Mouse (Mus musculus) kidney, embryonic 14.5 days (tissue): ENCODE measurements around the gene Kcnh2. TPM values are rescaled to one million over a fixed set of nuclear protein-coding genes. Genes with fewer than 3 reads are reported as not detected.

Source experiments
- ATAC-seq: fragments of 200-750 bp; cut with Nextera tagmentation; 2 replicates; pipeline ENCODE4 v1.8.0; 2017; ENCODE audit warnings: moderate number of reproducible peaks, mild to moderate bottlenecking, moderate TSS enrichment, moderate library complexity; ENCODE audit not compliant: low FRiP score, low TSS enrichment
- H3K27ac ChIP-seq: fragments of 300-500 bp; sonication (generic); 2 replicates; pipeline ENCODE4 v1.5.1; 2014; ENCODE audit warnings: low read depth, mild to moderate bottlenecking, low read length, moderate library complexity, mixed read lengths
- H3K27me3 ChIP-seq: fragments of 300-500 bp; sonication (generic); 2 replicates; pipeline ENCODE4 v1.6.1; 2014; ENCODE audit warnings: mild to moderate bottlenecking, low read length; ENCODE audit not compliant: control insufficient read depth, insufficient read depth
- H3K36me3 ChIP-seq: fragments of 300-500 bp; sonication (generic); 2 replicates; pipeline ENCODE4 v1.6.1; 2014; ENCODE audit warnings: low read length, mixed read lengths; ENCODE audit not compliant: control insufficient read depth, insufficient read depth
- H3K4me1 ChIP-seq: fragments of 300-500 bp; sonication (generic); 2 replicates; pipeline ENCODE4 v1.6.1; 2014; ENCODE audit warnings: low read length, mixed read lengths; ENCODE audit not compliant: control insufficient read depth, insufficient read depth
- H3K4me2 ChIP-seq: fragments of 300-500 bp; sonication (generic); replicated peaks from 2 replicates; pipeline ENCODE4 v1.6.1; 2014; ENCODE audit warnings: low read depth, mild to moderate bottlenecking, low read length
- H3K4me3 ChIP-seq: fragments of 300-500 bp; sonication (generic); 2 replicates; pipeline ENCODE4 v1.5.1; 2014; ENCODE audit warnings: mild to moderate bottlenecking, low read length
- H3K9ac ChIP-seq: fragments of 300-500 bp; sonication (generic); 2 replicates; pipeline ENCODE4 v1.6.1; 2014; ENCODE audit warnings: low read depth, mild to moderate bottlenecking, low read length, moderate library complexity
- H3K9me3 ChIP-seq: fragments of 300-500 bp; sonication (generic); 2 replicates; pipeline ENCODE4 v1.6.1; 2016; ENCODE audit warnings: low read length; ENCODE audit not compliant: control insufficient read depth
- WGBS: fragments of 180-500 bp; shearing (Covaris S2); extraction: QIAGEN DNeasy Blood & Tissue Kit; methylation state at CpG from one replicate; pipeline ENCODE4 v1.1.7; 2014; 5-methylcytosine and 5-hydroxymethylcytosine counted together
- polyA plus RNA-seq: library from polyadenylated mRNA; unstranded; fragments of >200 nt; fragmentation: Nextera tagmentation; extraction: Ambion mirVana; gene quantifications from 2 replicates; pipeline ENCODE4 v1.2.1, GENCODE M21; 2014

Gene Kcnh2
- polyA plus RNA-seq, 1 experiment from 2014 or later: 5.7 TPM

DNA sequence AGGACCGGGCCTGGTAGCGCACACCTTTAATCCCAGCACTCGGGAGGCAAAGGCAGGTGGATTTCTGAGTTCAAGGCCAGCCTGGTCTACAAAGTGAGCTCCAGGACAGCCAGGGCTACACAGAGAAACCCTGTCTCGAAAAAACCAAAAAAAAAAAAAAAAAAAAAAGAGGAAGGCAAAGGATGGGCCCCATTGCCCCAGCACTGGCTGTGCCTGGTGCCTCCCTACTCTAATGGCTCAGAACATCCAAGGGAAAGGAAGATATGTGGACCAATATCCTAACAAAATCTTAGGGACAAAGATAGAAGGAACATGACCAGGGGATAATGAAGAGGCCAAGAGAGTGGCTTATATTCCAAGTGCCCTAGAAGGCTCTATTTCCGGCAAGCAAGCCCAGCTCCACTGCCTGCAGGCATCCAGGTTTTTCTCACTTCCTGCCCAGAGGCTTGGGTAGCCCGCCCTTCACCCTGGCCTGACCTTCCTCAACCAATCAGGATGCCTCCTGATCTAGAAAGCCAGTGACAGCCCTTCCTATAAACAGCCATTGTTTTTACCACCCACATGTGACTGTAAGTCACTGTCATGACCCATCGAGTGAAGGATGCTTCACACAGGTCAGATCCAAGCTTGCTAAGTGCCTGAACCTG is 37.7 kb upstream of the Kcnh2 start:
- H3K27me3 ChIP-seq: peaks cover 16% of the 10 kb centered on the region
- H3K4me3 ChIP-seq: no peak overlapping the region
- no peak overlapping the region for H3K9ac ChIP-seq
- peaks cover 17% of the 10 kb centered on the region for H3K4me1 ChIP-seq
- H3K36me3 ChIP-seq: no peaks in the 10 kb centered on the region
- H3K9me3 ChIP-seq: no peaks in the 10 kb centered on the region
- ATAC-seq: no peak
- WGBS: 56% methylated on average over 6 of the region's 7 CpGs
- no peak overlapping the region for H3K4me2 ChIP-seq
- H3K27ac ChIP-seq: no peak overlapping the region

GRCm38 (mm10) chr5:24388246-24388915 is 37.0 kb upstream of the Kcnh2 start:
- ATAC-seq: no peak
- Histone ChIP-seq H3K9me3 (no peaks in the 10 kb centered on the region), H3K27me3 (peaks cover 16% of the 10 kb centered on the region), H3K4me2 (peak overlapping the region; percentile 94), H3K9ac (peak overlapping the region; percentile 65), H3K36me3 (no peaks in the 10 kb centered on the region), H3K27ac (no peak overlapping the region), H3K4me1 (peaks cover 17% of the 10 kb centered on the region), H3K4me3 (peak overlapping the region; percentile 45)
- WGBS: 21% methylated on average over 26 of the region's 26 CpGs

DNA sequence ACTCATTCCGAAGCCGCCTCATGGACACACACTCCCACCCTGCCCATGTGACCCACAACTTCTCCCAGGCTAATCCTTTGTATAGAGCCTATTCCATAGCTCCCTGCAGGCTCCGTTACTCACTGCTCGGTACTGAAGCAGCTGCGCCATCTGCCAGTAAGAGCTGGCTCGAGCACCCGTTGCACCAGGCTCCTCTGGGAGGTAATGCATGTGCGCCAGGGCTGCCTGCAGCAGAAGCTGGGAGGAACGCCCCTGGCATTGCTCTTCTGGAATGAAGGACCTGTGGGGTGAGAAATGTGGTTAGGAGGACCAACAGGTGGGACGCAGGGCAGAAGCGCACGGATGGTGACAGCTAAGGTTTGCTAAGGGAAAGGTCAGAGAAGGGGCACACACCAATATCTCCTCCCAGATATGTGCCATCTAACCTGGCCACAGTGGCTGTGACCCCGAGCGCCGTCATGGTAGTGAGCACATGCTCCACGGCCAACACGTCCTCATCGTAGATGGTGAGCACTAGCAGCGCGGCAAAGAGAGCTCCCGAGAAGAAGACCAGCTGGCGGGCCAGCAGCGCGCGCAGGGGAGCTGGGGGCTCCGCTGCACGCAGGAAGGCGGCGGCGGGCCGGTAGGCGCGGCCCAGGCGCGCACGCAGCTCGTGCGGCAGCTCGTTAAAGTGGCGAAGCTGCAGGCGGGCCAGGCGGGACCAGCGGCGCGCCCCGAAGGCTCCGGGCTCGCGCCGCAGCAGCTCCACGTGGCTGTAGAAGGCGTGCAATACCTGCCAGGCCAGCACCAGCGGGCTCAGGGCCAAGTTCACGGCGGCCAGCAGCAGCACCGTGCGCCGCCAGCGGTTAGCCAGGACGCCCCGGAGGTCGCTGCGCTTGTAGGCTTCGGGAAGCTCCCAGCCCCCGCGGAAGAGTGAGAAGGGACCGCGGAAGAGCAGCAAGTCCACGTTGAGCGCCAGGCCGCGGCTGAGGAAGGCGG is 36.1 kb upstream of the Kcnh2 start:
- peaks cover 21% of the 10 kb centered on the region for H3K4me1 ChIP-seq
- H3K36me3 ChIP-seq: no peaks in the 10 kb centered on the region
- peak; percentile 22 for ATAC-seq
- H3K9ac ChIP-seq: peak overlapping the region; percentile 65
- H3K4me2 ChIP-seq: peak overlapping the region; percentile 94
- peak overlapping the region; percentile 47; the same call in 1 of the 2 replicates for H3K27ac ChIP-seq
- H3K27me3 ChIP-seq: peaks cover 16% of the 10 kb centered on the region
- peak overlapping the region; percentile 45 for H3K4me3 ChIP-seq
- no peaks in the 10 kb centered on the region for H3K9me3 ChIP-seq
- 2% methylated on average over 73 of the region's 73 CpGs for WGBS

- no peak overlapping the region for H3K27ac ChIP-seq
- 90% methylated on average over 10 of the region's 10 CpGs for WGBS
Observed at GRCm38 (mm10) chr5:24385887-24386550, 34.6 kb upstream of the Kcnh2 start.

GRCm38 (mm10) chr5:24385374-24385773 is 34.0 kb upstream of the Kcnh2 start:
- Histone ChIP-seq H3K9ac (no peak overlapping the region), H3K4me3 (no peak overlapping the region), H3K4me2 (no peak overlapping the region), H3K27me3 (peaks cover 16% of the 10 kb centered on the region), H3K27ac (no peak overlapping the region), H3K4me1 (peaks cover 21% of the 10 kb centered on the region), H3K36me3 (no peaks in the 10 kb centered on the region), H3K9me3 (no peaks in the 10 kb centered on the region)
- no peak for ATAC-seq
- WGBS: 87% methylated on average over 5 of the region's 5 CpGs

More at GRCm38 (mm10) chr5:24385887-24386550, 34.6 kb upstream of the Kcnh2 start:
- Histone ChIP-seq H3K27me3 (peaks cover 16% of the 10 kb centered on the region), H3K4me2 (no peak overlapping the region), H3K9ac (no peak overlapping the region), H3K9me3 (no peaks in the 10 kb centered on the region), H3K4me1 (peaks cover 21% of the 10 kb centered on the region), H3K4me3 (no peak overlapping the region), H3K36me3 (no peaks in the 10 kb centered on the region)
- ATAC-seq: no peak

- 34% methylated on average over 6 of the region's 6 CpGs for WGBS
- H3K4me2 ChIP-seq: no peak overlapping the region
Observed at GRCm38 (mm10) chr5:24384407-24384806, 33.0 kb upstream of the Kcnh2 start.

GRCm38 (mm10) chr5:24383026-24383859 is 31.8 kb upstream of the Kcnh2 start:
- no peaks in the 10 kb centered on the region for H3K36me3 ChIP-seq
- H3K9me3 ChIP-seq: no peaks in the 10 kb centered on the region
- peak overlapping the region; percentile 43 for H3K4me3 ChIP-seq
- H3K4me1 ChIP-seq: peaks cover 19% of the 10 kb centered on the region
- peak; percentile 85 for ATAC-seq
- under 1% methylated on average over 34 of the region's 34 CpGs for WGBS
- peaks cover 12% of the 10 kb centered on the region for H3K27me3 ChIP-seq
- no peak overlapping the region for H3K27ac ChIP-seq
- H3K4me2 ChIP-seq: peak overlapping the region; percentile 58
- H3K9ac ChIP-seq: peak overlapping the region; percentile 18; the same call in 1 of the 2 replicates

More at GRCm38 (mm10) chr5:24384407-24384806, 33.0 kb upstream of the Kcnh2 start:
- Histone ChIP-seq H3K27ac (no peak overlapping the region), H3K9me3 (no peaks in the 10 kb centered on the region), H3K4me1 (peaks cover 21% of the 10 kb centered on the region), H3K4me3 (no peak overlapping the region), H3K36me3 (no peaks in the 10 kb centered on the region), H3K9ac (no peak overlapping the region), H3K27me3 (peaks cover 16% of the 10 kb centered on the region)
- ATAC-seq: no peak

DNA sequence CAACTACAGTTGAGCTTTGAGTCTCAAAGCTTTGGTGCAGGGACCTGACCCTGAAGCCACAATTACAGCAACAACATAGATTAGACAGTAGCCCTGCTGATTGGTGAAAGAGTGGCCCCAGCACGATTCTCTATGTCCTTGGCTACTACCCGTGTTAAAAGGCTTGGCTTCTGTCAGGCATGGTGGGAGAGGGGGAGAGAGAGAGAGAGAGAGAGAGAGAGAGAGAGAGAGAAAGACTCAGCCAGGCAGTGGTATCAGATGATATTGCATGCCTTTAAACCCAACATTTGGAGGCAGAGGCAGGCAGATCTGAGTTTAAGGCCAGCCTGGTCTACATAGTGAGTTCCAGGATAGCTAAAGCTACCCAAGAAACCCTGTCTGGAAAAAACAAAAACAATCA is 30.6 kb upstream of the Kcnh2 start:
- Histone ChIP-seq H3K36me3 (no peaks in the 10 kb centered on the region), H3K9ac (no peak overlapping the region), H3K9me3 (no peaks in the 10 kb centered on the region), H3K4me1 (peaks cover 10% of the 10 kb centered on the region; the same call in 1 of the 2 replicates), H3K27me3 (peaks cover 3% of the 10 kb centered on the region; the same call in 1 of the 2 replicates), H3K4me3 (no peak overlapping the region), H3K27ac (no peak overlapping the region), H3K4me2 (no peak overlapping the region)
- WGBS: 57% methylated on average over 2 of the region's 2 CpGs
- ATAC-seq: no peak
